Mouse (Mus musculus): ENCODE results near the gene Alyref.

The Alyref gene

DNA sequence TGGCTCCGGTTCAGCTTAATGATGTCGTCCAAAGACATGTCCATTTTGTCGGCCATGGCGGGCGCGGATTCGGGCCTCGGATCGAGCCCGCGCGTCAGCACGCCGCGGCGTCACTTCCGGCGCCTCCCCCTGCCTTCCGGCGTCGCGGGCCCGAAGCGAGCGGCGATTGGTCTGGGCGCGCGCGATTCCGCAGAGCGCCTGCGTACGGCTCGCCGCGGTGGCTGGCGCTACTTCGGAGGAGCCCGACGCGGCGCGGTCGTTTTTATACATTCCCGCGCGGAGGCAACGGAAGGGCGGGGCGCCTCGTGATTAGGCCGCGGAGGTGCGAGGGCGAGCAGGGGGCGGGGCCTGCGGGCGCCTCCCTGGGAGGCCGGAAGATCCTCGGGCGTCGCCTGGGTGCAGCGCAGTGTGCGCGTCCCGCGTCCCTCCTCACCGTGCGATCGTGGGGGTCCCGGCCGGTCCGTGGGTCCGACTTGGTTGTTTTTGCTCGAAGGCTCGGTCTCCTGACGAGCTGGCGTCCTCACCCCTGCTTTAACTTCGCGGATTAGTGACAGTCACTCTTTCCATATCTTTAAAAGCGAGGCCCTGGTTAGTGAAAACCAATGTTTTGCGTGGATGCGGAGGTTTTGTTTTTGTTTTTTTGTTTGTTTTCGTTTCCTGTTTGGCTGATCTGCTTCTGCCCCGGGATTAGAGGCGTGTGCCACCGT, at the start of gene Alyref, which contains the start of gene Anapc11:
TSS of gene Alyref (minus strand) at position 83 of the 707 bp plus-strand sequence.
TSS of gene Anapc11 (plus strand) at position 139 of the 707 bp plus-strand sequence.
- peak; percentile 92 to 93 for DNase-seq (ENCODE audit: low spot score in 2 of 2)

DNA sequence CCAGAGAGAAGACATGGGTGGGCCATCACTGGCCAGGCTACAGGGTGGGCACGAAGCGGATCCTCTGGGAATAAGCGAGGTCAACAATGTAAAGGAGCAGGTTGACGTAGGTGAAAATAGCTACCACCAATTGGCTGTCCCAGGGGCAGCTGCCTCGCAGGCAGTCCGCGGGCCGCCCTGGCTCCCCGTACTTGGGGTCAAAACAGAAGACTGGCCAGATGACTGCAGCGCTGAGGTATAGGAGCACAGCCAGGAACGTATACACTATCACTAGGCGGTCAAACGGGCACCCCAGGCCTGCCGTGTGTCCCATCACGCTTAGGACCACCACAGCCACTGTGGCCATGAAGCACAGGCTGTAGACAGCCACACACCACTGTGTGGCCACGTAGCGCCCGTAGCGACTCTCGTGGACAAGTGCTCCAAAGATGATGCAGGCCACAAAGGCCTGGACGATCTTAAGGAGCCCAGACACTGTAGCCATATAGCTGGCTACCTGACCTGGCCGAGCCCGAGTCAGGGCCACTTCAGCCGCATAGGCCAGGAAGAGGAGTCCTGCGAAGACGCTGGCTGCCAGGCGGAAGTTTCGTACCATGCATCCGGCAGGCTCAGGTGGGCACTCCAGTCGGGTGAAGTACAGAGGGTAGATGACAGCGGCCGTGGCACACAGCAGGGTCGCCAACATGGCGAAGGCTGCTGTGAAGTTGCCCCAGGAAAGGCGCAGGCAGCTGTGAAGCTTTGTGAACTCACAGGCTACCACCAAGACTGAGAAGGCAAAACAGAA, 49.1 kb upstream of the Alyref start:
- no peak for DNase-seq (ENCODE audit: low spot score in 2 of 2)

DNA sequence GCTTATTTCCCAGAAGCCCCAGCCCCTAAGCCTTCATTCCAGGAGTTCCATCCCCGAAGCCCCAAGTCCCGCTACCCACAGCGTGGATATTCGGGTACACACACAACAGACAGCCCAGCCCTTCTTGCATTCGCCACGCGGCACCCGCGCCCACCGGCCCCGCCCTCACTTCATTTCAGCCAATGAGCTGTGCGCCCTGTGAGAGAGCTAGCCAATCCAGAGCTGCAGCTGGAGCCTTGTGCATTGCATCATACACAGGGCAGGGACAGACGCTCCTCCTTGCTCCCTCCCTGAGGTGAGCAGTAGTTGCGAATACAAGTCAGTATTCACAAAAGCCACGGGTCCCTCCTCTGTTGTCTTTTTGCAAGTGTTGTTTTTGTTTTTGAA, 45.4 kb upstream of the Alyref start, which contains the start of gene Pycr1:
TSS of gene Pycr1 (minus strand) at position 169 of the 387 bp plus-strand sequence.
- peak; percentile 93 to 94 for DNase-seq (ENCODE audit: low spot score in 2 of 2)

DNA sequence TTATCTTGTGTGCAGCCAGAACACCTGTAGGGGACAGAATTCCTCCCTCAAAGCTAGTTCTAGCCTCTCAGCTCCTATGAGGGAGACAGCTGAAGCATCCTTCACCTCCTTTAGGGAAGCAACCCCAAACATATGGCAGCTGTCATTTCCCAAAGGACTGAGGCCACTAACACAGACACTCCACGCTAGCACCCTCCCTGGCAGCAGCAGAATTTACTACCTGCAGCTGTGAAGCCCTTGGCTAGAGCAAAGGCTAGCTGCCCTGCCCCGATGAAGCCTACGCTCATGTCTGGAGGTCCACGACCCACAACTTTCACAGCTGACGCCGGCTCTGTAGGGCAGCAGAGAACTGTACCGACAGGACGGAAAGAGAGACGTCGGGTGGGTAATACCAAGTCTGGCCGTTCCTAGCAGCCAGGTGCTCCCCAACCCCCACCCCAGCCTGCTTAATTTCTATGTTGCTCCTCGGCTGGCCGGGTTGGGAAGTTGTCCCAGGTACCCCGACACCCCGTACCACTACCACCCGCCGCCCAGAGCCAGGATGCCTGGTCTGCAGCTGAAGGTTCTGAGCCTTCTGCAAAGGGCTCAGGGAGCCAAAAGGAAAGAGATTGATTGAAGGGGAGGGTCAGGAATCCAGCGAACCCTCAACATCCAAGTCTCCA, 44.9 kb upstream of the Alyref start:
- peak in 1 of 2 experiments; percentile 28 for DNase-seq (ENCODE audit: low spot score in 2 of 2)

DNA sequence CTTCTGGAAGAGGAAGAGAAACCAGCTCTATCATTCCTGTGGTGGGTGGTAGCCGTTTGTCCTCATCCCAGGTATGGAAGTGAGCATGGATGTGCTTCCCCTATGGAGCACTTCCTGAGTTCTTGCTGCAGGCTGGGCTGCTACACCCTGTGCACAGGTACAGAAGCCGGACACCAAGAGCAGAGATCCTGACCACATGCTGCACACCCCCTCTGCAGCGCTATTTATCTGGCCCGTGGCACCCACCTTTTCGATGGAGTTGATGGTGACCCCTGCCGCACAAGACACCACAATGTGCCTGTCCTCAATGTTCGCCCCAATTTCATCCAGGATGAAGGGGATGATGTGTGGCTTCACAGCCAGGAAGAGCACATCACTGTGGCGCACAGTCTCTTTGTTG, 43.7 kb upstream of the Alyref start:
- DNase-seq (ENCODE audit: low spot score in 2 of 2) = no peak

DNA sequence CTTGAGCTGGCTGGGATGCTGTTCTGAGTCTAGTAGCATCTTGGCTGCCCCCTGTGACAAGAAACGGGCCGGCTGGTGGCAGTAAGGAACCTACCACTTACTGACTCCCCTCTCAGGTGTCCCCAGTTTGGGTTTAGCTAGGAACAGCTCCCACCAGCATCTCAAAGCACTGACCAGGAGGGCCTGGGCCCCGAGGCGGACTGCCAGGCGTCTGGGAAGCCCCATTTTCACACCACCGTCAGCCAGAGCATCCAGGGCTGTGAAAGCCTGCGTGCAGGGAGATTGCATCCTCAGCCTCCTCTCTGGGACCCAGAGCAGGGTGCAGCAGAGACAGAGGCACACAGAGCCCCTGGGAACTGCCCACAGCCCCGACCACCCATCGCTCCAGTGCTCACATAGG, 43.1 kb upstream of the Alyref start:
- no peak for DNase-seq (ENCODE audit: low spot score in 2 of 2)

DNA sequence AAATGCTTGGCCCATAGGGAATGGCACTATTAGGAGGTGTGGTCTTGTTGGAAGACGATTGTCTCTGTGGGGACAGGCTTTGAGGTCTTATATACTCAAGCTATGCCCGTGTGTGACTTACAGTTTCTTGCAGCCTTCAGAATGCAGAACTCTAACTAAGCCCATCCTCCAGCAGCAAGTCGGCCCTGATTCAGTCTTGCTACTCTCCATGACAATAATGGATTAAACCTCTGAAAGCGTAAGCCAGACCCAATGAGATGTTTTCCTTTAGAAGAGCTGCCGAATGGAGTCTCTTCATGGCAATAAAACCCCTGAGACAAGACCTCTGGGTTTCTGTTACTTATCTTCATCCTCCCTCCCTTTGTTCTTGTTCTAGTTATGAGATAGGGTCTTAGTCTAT, 36.6 kb upstream of the Alyref start:
- DNase-seq (ENCODE audit: low spot score in 2 of 2) = no peak

DNA sequence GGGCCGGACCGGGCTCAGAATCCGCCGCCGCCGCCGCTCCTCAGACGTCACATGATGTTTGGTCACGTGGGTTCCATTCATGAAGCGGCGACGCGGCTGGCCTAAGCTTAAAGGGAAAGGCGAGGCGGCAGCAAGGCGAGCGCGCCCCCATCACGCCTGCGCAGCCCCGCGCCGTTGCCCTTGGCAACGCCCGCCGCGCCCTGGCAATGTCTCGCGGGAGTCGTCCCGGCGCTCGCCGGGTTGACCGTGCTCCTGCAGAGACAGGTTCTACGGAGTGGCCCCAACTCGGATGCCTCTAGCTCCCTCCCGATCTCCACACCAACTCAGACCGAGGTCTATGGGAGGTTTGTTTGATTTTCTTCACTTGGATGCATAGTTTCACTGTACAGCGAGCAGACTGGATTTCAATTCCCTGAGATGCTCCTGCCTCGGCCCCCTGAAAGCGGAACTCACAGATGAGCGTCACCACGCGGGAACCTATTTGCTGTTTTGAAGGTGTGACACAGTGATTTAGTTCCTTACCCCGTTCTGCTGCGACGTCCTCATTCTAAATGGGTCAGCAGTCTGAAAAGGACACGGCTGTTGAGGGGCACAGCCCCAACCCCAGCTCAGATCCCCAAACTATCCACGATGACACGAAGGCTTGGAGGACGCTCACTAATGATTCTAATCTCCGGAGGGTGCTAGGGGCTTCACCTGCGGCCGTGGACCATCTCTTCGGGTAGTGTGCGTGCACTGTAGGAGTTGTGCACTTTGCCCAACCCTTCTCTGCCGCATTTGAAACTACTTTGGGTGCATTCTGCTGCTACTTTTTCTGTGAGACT, 35.6 kb upstream of the Alyref start, which contains the start of gene Mafg:
TSS of gene Mafg (minus strand) at position 81 of the 824 bp plus-strand sequence.
- peak; percentile 82 for DNase-seq (ENCODE audit: low spot score in 2 of 2)

DNA sequence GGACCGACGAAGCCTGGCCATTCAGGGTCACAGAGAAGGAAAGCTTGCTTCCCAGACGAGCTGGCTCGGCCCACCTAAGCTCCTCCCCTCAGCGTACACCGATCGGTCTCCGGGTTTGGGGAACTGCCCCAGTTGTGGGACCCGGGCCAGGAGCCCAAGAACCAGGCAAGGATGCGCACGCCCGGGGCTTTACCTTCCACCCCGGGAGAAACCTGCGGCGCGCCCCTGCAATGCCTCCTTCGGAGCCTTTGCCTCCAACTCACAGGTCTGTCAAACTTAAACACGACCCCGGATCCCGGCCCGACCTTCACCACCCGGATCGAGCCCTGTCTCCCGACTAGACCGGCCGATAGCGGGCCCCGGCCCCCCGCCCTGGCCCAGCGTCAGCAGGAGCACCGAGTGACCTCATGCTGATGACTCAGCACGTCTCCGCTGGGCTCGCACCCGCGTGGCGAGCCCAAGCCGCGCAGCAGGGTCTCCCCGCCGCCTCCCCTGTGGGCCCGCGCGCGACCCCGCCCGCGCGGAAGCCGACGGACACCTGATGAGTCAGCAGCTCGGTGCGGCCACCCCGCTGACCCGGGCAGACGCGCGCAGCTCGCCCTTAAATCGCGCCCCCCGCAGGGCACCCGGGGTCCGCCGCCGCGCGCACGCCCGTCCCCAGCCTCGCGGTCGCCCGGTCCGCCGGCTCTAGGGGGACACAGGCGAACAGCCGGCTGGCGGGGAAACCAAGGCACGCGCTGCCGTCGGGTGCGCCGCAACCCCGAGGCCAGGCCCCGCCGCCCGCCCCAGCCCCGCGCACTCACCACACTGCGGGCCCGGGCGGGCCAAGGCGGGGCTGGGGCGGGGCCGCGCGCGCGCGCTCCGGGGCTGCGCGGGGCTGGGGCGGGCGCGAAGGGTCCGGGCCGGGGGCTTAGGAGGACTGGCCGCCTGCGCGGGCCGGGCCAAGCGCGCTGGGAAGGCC, 34.7 kb upstream of the Alyref start:
- DNase-seq (ENCODE audit: low spot score in 2 of 2) = peak; percentile 39 to 52

DNA sequence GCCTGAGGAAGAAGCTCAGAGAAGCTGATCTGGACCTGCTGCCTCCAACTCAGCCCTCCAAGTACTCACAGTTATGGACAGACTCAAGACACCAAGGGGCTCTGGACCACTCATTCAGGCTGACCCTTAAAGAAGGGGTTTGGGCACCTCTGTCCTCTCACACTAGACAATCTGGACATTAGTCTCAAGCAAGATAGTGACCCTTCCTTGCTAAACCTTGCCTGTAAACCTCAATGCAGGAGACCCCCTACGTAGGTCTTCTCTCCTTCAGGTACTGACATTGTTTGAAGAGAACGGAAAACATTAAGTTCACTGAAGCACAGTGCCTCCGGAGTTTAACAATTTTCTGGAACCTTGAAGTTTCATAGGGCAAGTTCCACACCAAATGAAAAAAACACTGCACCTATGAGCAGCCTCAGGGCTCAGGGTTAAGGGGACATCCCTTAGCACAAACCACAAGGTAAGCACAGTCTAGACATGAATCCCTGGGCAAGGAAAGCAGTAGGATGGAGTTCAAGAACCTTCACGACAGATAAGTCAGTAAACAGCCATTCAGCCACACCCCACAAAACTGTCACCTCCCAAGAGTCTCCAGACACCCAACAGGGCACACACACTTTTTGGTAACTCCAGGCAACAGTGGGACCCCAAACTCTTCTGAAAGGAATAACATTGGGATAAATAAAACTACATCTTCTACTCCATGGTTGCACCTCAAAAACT, 33.7 kb upstream of the Alyref start:
- DNase-seq (ENCODE audit: low spot score in 2 of 2) = no peak

DNA sequence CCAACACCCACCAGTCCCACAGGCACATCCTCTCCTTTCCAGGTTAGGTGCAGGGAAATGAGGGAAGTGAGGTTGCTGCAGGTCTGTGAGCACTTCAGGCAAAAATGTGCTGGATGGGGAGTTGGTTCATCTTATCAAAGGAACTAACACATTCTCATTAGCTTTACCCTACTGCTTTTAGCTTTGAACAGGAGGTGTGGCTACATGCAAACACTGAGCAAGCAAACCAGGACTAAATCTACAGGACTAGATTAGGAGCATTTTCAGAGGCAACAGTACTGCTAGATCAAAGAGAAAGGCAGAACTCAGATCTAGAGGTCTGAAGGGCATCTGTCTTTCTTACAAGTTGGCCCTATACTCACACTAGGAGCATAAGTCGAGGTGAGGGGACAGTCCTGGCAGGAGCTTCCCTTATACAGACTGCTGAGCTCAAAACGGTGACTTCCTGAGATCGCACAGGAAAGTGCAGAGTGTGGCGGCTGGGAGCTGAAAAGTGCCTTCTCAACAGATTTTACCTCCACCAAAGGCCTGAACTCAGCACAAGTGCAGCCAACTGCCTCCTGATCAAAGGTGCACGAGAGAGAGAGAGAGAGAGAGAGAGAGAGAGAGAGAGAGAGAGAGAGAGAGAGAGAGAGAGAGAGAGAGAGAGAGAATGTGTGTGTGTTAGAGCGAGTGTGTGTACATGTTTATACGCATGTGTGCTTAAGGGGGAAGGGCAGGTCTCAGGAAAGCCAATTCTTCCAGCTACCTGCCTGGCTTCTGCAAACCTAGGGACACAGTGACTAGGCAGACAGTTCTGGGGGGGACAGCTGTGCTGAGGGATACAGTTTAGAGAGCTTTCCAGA, 32.9 kb upstream of the Alyref start:
- no peak for DNase-seq (ENCODE audit: low spot score in 2 of 2)

DNA sequence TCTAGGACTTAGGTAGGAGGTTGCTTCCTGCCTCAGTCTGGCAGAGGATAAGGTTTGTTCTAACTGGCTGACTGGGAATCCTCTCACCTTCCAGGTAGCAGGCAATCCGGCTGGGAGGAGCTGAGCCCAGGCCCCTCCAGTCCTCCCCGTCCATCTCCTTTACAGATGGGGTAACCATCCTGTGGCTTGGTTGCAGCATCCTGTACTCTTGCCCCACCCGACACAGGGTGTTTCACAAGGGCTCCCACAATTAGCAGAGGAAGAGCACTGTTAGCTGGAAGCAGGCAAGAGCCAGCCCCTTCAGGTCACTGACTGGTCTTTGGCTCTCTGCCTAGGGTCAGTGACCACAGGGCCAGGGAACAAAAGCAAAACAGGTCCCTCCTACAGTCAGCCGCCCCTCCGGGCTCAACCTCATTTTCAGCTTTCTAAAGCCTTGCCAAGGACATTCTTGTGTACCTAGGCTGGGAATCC, 32.3 kb upstream of the Alyref start:
- no peak for DNase-seq (ENCODE audit: low spot score in 2 of 2)

DNA sequence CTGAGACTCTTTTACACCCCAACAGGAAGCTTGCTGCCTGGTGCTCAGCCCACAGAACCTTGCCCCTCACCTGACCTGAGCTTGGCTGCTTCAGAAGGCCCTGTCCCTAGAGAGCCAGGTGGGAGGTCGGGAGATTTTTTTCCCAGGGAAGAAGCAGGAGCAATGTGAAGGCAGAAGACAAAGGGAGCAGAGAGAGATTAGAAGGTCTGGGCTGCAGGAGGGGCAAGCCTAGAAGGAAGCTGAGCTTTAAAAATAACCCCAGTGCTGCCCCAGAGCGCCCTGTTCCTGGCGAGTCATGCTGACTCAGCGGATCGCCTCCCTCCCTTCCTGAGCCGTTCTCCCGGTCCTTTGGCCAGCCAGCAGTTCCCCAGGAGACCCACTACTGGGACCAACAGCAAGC, 31.7 kb upstream of the Alyref start:
- DNase-seq (ENCODE audit: low spot score in 2 of 2) = no peak

DNA sequence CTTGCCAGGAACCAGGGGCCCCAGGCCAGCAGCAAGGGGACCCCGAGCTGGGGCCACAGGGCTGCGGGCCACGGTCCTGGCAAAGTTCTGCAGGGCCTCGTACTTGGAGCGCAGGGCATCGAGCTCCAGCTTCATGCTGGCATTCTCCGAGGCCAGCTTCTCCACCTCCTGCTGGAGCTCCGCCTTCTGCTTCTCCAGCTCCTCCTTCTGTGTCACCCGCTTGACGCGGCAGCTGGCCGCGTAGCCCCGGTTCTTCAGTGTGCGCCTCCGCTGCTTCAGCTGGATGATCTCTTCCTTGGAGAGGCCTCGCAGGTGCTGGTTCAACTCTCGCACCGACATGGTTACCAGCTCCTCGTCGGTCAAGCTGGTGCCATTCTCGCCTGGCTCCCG, 31.2 kb upstream of the Alyref start:
- peak; percentile 69 to 73 for DNase-seq (ENCODE audit: low spot score in 2 of 2)

DNA sequence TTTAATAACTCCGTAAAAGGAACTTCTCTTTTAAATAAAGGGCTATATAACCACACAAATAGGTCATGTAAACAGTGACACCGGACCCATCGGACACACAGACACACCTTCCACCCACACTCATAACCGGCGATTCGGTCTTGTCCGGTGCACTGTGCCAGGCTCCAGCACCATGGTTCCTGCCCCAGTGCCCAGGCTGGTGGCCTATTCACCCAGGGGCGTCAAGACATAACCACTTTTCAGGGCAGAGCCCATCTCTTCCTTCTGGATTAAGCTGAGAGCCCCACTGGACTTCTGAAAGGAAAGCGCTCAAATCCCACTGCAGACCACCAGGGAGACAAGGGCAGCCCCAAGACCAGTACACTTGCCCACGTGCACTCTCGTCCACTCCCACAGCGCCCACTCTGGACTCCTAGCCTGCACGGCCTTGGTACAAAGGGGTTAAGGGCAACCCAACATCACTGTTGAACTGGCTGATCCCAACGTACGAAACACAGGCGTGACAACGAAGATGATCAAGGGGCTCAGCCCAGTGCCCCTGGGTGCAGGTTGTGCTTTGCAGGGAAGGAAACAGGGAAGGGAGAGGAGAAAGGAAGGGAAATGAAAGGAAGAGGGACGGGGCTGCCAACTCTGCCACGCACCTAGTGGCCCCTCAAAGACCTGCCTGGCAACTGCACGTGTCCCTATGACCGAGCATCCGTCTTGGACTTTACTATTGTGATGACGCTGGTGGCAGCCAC, 30.6 kb upstream of the Alyref start:
- DNase-seq (ENCODE audit: low spot score in 2 of 2) = no peak

DNA sequence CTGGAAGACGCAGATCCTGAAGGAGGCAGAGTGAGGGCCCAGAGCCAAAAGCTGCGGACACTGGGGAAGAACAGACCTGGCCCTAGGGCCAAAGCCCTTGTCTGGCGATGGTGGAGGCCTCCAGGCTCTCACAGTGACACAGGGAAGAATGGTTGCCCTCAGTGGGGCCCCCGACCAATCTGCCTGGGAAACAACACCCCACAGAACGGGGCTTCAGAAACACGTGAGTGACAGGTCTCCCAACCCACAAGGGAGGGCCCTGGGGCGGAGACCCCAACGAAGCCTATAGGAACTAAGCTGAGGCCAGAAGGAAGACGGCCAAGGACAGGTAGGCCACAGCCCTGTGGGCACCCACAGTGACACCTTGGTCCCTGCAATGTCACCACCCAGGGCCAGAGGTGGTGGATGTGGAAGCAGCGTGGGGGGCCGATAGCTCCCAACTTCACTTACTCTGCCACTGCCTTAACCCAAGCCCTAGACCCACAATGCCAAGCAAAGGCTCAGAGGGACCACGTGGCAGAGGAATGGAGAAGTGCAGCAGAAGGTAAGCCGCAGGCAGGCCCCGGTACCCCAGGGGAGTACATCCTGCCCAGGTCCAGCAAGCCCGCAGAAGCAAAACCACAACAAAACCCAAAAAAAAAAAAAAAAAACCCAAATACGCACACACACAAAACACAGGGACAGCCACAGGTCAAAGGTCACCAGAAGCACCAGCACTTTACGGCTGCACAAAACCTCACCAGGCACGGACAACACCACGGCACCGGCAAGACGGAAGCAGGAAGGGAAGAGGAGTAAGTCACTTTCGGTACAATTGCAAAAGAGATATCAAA, 29.5 kb upstream of the Alyref start:
- peak; percentile 62 to 66 for DNase-seq (ENCODE audit: low spot score in 2 of 2)
